Mouse (Mus musculus) erythroblast, embryonic 14.5 days (primary cell): ENCODE measurements at regions not wholly inside any gene's neighbourhood (a gene's known extent, or its start where the extent isn't known, plus 50 kb on each side); places are given as distances from the start of the nearest gene placed in this dataset.

ENCODE experiments used
- GATA1 ChIP-seq: IDR thresholded peaks from 2 replicates; pipeline ENCODE4 v1.6.1; 2012; ENCODE audit warnings: low read length, inconsistent platforms, mixed read lengths
- TAL1 ChIP-seq: IDR thresholded peaks from 3 replicates; pipeline ENCODE4 v1.6.1; 2012; ENCODE audit warnings: low read length, inconsistent platforms, mixed read lengths

DNA sequence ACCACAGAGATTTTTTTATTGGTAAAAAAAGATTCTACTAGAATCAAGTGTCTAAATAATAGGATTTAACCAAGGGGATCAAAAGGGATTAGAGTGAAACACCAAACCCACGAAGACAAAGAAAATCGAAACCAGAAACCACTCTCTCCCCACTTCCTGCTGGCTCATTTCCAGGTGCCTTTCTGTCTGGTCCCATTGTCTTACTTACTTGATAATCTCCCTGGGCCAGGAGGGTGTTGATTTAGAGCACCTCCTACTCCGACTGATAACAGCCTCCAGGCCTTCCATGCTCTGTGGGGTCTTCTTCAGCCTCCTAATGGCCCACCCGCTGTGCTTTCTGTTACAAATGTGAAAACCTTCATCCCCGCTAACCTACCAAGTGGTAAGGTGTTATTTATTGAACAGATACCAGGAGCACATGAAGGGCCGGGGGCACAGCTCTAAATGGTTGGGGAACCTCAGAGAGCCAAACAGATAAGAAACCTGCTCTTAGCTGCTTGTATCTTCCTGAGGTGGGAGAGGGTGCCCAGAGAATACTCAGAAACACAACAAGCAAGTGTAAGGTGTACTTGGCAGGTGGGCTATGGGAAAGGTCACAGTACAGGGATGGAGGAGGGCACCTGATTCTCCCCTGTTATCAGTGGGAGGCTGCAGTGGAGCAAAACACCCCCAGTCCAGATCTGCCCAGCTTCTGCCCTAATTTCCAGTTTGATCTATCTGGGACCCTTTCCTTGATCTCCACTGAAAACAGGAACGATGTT, 72.6 kb upstream of the Cpsf6 start:
- TF ChIP-seq GATA1, result no peak
- no peak for TF ChIP-seq TAL1
